Mouse (Mus musculus): ENCODE data around the gene Klk1b1.
"Not testable (repeated sequence)": the region's sequence is repeated elsewhere in the genome, so short reads cannot be mapped to it uniquely, and the experiment has no call there.

The Klk1b1 gene

GRCm38 (mm10) chr7:44004847-44005246 lies 38.3 kb downstream of the Klk1b1 start:
- DNase-seq (ENCODE audit: extremely low spot score, low spot score) = no peak

- DNase-seq (ENCODE audit: extremely low spot score, low spot score) = not testable (repeated sequence)
These were observed 45.3 kb downstream of the Klk1b1 start, which contains the start of gene Klk1b26 for GRCm38 (mm10) chr7:44011868-44012267. Gene Klk1b26, plus strand, starts transcription at chr7:44012168.

GRCm38 (mm10) chr7:44014666-44015065 lies 48.1 kb downstream of the Klk1b1 start:
- DNase-seq (ENCODE audit: extremely low spot score, low spot score) = not testable (repeated sequence)

- no peak for DNase-seq (ENCODE audit: extremely low spot score, low spot score)
These were observed 48.5 kb downstream of the Klk1b1 start for GRCm38 (mm10) chr7:44015071-44015470.
